In the genomic region with DNA sequence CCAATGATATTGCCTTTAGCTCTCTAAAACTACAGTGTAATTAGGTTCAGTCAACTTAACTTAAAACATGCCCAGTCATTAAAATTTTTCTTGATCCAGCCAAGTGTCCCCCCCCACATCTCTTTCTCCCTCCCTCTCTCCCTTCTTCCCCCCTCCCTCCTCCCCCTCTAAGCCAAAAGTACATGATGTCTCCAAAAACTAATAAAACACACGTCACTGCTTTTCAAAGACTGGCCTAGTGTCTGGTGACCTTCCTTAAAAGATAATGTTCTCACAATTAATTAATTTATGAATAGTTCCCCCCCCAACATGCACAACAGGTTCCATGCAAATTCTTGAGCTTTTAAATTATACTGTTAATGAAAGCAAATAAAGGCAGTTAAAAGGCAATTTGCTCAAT, we compare ENCODE assay signal across 8 mouse cellular contexts.
"Had no signal": no experiment of that assay in that cellular context is flagged by ENCODE, and none has a peak within 500 bp of the region (broad histone marks: within the 10 kb centered on the region; RNA-seq: fewer than 3 reads in every experiment).

No protein-coding gene starts in this region.

- H3K36me3 ChIP-seq: limb, embryonic 15.5 days; midbrain, embryonic 15.5 days; neural tube, embryonic 12.5 days had no signal

- H3K9ac ChIP-seq: limb, embryonic 15.5 days; midbrain, embryonic 15.5 days; neural tube, embryonic 12.5 days had no signal

- H3K27me3 ChIP-seq: neural tube, embryonic 12.5 days had no signal

- H3K27ac ChIP-seq: limb, embryonic 15.5 days; midbrain, embryonic 15.5 days; neural tube, embryonic 12.5 days had no signal

- H3K4me2 ChIP-seq: limb, embryonic 15.5 days; midbrain, embryonic 11.5 days; midbrain, embryonic 15.5 days; neural tube, embryonic 12.5 days had no signal

- H3K4me1 ChIP-seq: midbrain, embryonic 15.5 days; neural tube, embryonic 12.5 days had no signal

- ATAC-seq: intestine, embryonic 16.5 days; midbrain, embryonic 15.5 days had no signal

- H3K9me3 ChIP-seq: limb, embryonic 15.5 days; midbrain, embryonic 15.5 days; neural tube, embryonic 12.5 days had no signal

- DNase-seq: spleen, adult 18-20 months; thymus, adult 18-20 months; thymus, postnatal 14 days had no signal

- H3K4me3 ChIP-seq: limb, embryonic 15.5 days; midbrain, embryonic 15.5 days; neural tube, embryonic 12.5 days had no signal
